ENCODE assay signal across 9 mouse cellular contexts in genomic region chr6:126645044-126645541, GRCm38 (mm10). TPM values are rescaled to one million over a fixed set of nuclear protein-coding genes. Genes with fewer than 3 reads are reported as not detected.
DNase-seq lines count a peak whose midpoint lies in the region; ATAC-seq lines count a peak whose summit lies in the region.
"Had no signal": no experiment of that assay in that cellular context is flagged by ENCODE, and none has a peak within 500 bp of the region (broad histone marks: within the 10 kb centered on the region; RNA-seq: fewer than 3 reads in every experiment).

No protein-coding gene starts in this region.

- no peaks in the 10 kb centered on the region for H3K36me3 ChIP-seq in hindbrain, embryonic 14.5 days (replicated peaks; ENCODE audit: control insufficient read depth, insufficient read depth)
- H3K36me3 ChIP-seq in limb, embryonic 13.5 days: no peaks in the 10 kb centered on the region

- H3K9me3 ChIP-seq in hindbrain, embryonic 14.5 days (ENCODE audit: control insufficient read depth, low read length): no peaks in the 10 kb centered on the region
- no peaks in the 10 kb centered on the region for H3K9me3 ChIP-seq in limb, embryonic 13.5 days

- WGBS in hindbrain, embryonic 14.5 days: 0% methylated on average over 22 of the region's 24 CpGs
- under 1% methylated on average over 24 of the region's 24 CpGs for WGBS in limb, embryonic 13.5 days

- peak overlapping the region; percentile 54 for H3K4me3 ChIP-seq in hindbrain, embryonic 14.5 days (replicated peaks; ENCODE audit: low read length)
- H3K4me3 ChIP-seq in limb, embryonic 13.5 days: peak overlapping the region; percentile 54

- H3K27ac ChIP-seq in hindbrain, embryonic 14.5 days: peak overlapping the region; percentile 16; the same call in 1 of the 2 replicates
- no peak overlapping the region for H3K27ac ChIP-seq in limb, embryonic 13.5 days
- H3K27ac ChIP-seq: macrophage had no signal

- peak overlapping the region; percentile 66 for H3K9ac ChIP-seq in hindbrain, embryonic 14.5 days
- peak overlapping the region; percentile 59 for H3K9ac ChIP-seq in limb, embryonic 13.5 days

- peak; percentile 49 for DNase-seq in layer of hippocampus, adult 11-12 months (ENCODE audit: low spot score)
- DNase-seq in layer of hippocampus, adult 9-10 months (ENCODE audit: low spot score): no peak
- peak; percentile 50 for DNase-seq in embryo, embryonic 10.5 days (ENCODE audit: low spot score)
- peak; percentile 31 for DNase-seq in hindbrain, embryonic 14.5 days (ENCODE audit: low spot score)
- DNase-seq in right cerebral cortex, postnatal 36 days (ENCODE audit: low spot score in 2 of 2): peak; percentile 54 to 55
- no peak for DNase-seq in urinary bladder, postnatal 4 days (ENCODE audit: low spot score in 2 of 2)
- no peak for DNase-seq in urinary bladder, postnatal 10 days (ENCODE audit: low spot score)

- H3K27me3 ChIP-seq in hindbrain, embryonic 14.5 days (ENCODE audit: control insufficient read depth, insufficient read depth, low read length): peaks cover 39% of the 10 kb centered on the region
- peaks cover 74% of the 10 kb centered on the region for H3K27me3 ChIP-seq in limb, embryonic 13.5 days

- peaks cover 14% of the 10 kb centered on the region for H3K4me1 ChIP-seq in hindbrain, embryonic 14.5 days (replicated peaks; ENCODE audit: control insufficient read depth, insufficient read depth, low read length)
- peaks cover 29% of the 10 kb centered on the region for H3K4me1 ChIP-seq in limb, embryonic 13.5 days

- H3K4me2 ChIP-seq in hindbrain, embryonic 14.5 days (replicated peaks): peak overlapping the region; percentile 95
- H3K4me2 ChIP-seq in limb, embryonic 13.5 days (replicated peaks): peak overlapping the region; percentile 97

- peak; percentile 38; the same call in 1 of the 2 replicates for ATAC-seq in hindbrain, embryonic 14.5 days (ENCODE audit: low FRiP score)
- no peak for ATAC-seq in limb, embryonic 13.5 days (ENCODE audit: low FRiP score, low read depth)

RNA-seq across cellular contexts. Expression of gene Kcna1, which starts 1.1 kb away (rescaled TPM):
- polyA plus RNA-seq in hindbrain, embryonic 14.5 days (2014; fragmentation: Nextera tagmentation; extraction: Ambion mirVana): 2.0 and 2.3 TPM in 2 replicates
- 3.3 and 3.5 TPM in 2 replicates for polyA plus RNA-seq in limb, embryonic 13.5 days (2015; fragmentation: Nextera tagmentation; extraction: Ambion mirVana)
- polyA plus RNA-seq: macrophage had no signal

Comparison
In these comparisons a context has a peak if more than half of its experiments do, and no peak if none do; other contexts are left out.
1. DNase-seq: peak in layer of hippocampus, adult 11-12 months (single experiment), embryo, embryonic 10.5 days (single experiment), hindbrain, embryonic 14.5 days (single experiment) and right cerebral cortex, postnatal 36 days (2 of 2); none in layer of hippocampus, adult 9-10 months (single experiment), urinary bladder, postnatal 4 days (0 of 2) and urinary bladder, postnatal 10 days (single experiment).